Mouse (Mus musculus) stomach, postnatal 0 days (tissue): ENCODE measurements around the gene Lsm12. TPM values are rescaled to one million over a fixed set of nuclear protein-coding genes. Genes with fewer than 3 reads are reported as not detected.
A peak's percentile ranks its signal among the peaks of the same experiment; 100 is the strongest.

ENCODE experiments used
- ATAC-seq: fragments of 200-750 bp; cut with Nextera tagmentation; 2 replicates; pipeline ENCODE4 v1.8.0; 2017; ENCODE audit not compliant: low FRiP score, low TSS enrichment
- DNase-seq: peaks from one replicate; pipeline ENCODE4 v3.0.0-alpha.2; 2016; ENCODE audit warnings: low spot score
- H3K27ac ChIP-seq: fragments of 300-500 bp; sonication (generic); replicated peaks from 2 replicates; pipeline ENCODE4 v1.5.1; 2014; ENCODE audit warnings: mild to moderate bottlenecking, control low read depth
- H3K27me3 ChIP-seq: fragments of 300-500 bp; sonication (generic); 2 replicates; pipeline ENCODE4 v1.6.1; 2014; ENCODE audit warnings: low read length; ENCODE audit not compliant: control insufficient read depth, insufficient read depth
- H3K36me3 ChIP-seq: fragments of 300-500 bp; sonication (generic); 2 replicates; pipeline ENCODE4 v1.6.1; 2014; ENCODE audit warnings: low read length, mixed read lengths; ENCODE audit not compliant: control insufficient read depth, insufficient read depth
- H3K4me1 ChIP-seq: fragments of 300-500 bp; sonication (generic); replicated peaks from 2 replicates; pipeline ENCODE4 v1.6.1; 2014; ENCODE audit warnings: antibody characterized with exemption; ENCODE audit not compliant: control insufficient read depth, insufficient read depth
- H3K4me2 ChIP-seq: fragments of 300-500 bp; sonication (generic); replicated peaks from 2 replicates; pipeline ENCODE4 v1.6.1; 2014; ENCODE audit warnings: low read depth, mild to moderate bottlenecking, control low read depth, moderate library complexity
- H3K4me3 ChIP-seq: fragments of 300-500 bp; sonication (generic); 2 replicates; pipeline ENCODE4 v1.5.1; 2014; ENCODE audit warnings: low read depth, low read length, control low read depth
- H3K9ac ChIP-seq: fragments of 300-500 bp; sonication (generic); 2 replicates; pipeline ENCODE4 v1.6.1; 2014; ENCODE audit warnings: mild to moderate bottlenecking, low read length, control low read depth, mixed read lengths
- H3K9me3 ChIP-seq: fragments of 300-500 bp; sonication (generic); 2 replicates; pipeline ENCODE4 v1.6.1; 2016; ENCODE audit warnings: low read length; ENCODE audit not compliant: control insufficient read depth
- CTCF ChIP-seq: IDR thresholded peaks from 2 replicates; pipeline ENCODE4 v1.5.1; 2016; ENCODE audit warnings: antibody characterized with exemption, low read depth, mild to moderate bottlenecking, moderate library complexity
- EP300 ChIP-seq: optimal IDR thresholded peaks from 2 replicates; pipeline ENCODE3; 2016; ENCODE audit warnings: antibody characterized with exemption
- WGBS: fragments of 180-500 bp; shearing (Covaris S2); extraction: QIAGEN DNeasy Blood & Tissue Kit; methylation state at CpG from one replicate; pipeline ENCODE4 v1.1.7; 2014; 5-methylcytosine and 5-hydroxymethylcytosine counted together
- polyA plus RNA-seq: library from polyadenylated mRNA; unstranded; fragments of >200 nt; fragmentation: Nextera tagmentation; extraction: Ambion mirVana; gene quantifications from 2 replicates; pipeline ENCODE4 v1.2.1, GENCODE M21; 2015

Gene Lsm12
- polyA plus RNA-seq, 1 experiment from 2014 or later = 99.4 TPM

GRCm38 (mm10) chr11:102227270-102228190, 42.4 kb upstream of the Lsm12 start:
- Histone ChIP-seq H3K9me3 (no peaks in the 10 kb centered on the region), H3K4me1 (peaks cover 16% of the 10 kb centered on the region), H3K36me3 (no peaks in the 10 kb centered on the region), H3K4me2 (peak overlapping the region; percentile 86), H3K9ac (peak overlapping the region; percentile 43; the same call in 1 of the 2 replicates), H3K27ac (0 out of 2 replicates have a peak overlapping the region, but pooled peaks have one; percentile 35), H3K27me3 (no peaks in the 10 kb centered on the region), H3K4me3 (peak overlapping the region; percentile 93)
- ATAC-seq (no peak), DNase-seq (no peak)
- TF ChIP-seq CTCF (no peak), EP300 (no peak)
- WGBS = 28% methylated on average over 12 of the region's 12 CpGs

- Histone ChIP-seq H3K36me3 (0 out of 2 replicates have a peak, but pooled peaks cover 2% of the 10 kb centered on the region), H3K27ac (no peak overlapping the region; the same call in 1 of the 2 replicates), H3K27me3 (no peaks in the 10 kb centered on the region), H3K9me3 (no peaks in the 10 kb centered on the region), H3K4me2 (no peak overlapping the region), H3K9ac (peak overlapping the region; percentile 38), H3K4me3 (no peak overlapping the region), H3K4me1 (peaks cover 18% of the 10 kb centered on the region)
- TF ChIP-seq EP300 = no peak
- TF ChIP-seq CTCF = no peak
- 68% methylated on average over 12 of the region's 12 CpGs for WGBS
- DNase-seq = no peak
- ATAC-seq = no peak
These were observed 41.2 kb upstream of the Lsm12 start for GRCm38 (mm10) chr11:102226067-102226978.

GRCm38 (mm10) chr11:102225221-102225620, 40.1 kb upstream of the Lsm12 start:
- Histone ChIP-seq H3K27me3 (no peaks in the 10 kb centered on the region), H3K27ac (peak overlapping the region; percentile 61), H3K4me3 (no peak overlapping the region), H3K9me3 (no peaks in the 10 kb centered on the region), H3K4me2 (peak overlapping the region; percentile 35), H3K9ac (0 out of 2 replicates have a peak overlapping the region, but pooled peaks have one; percentile 23), H3K36me3 (0 out of 2 replicates have a peak, but pooled peaks cover 2% of the 10 kb centered on the region), H3K4me1 (peaks cover 18% of the 10 kb centered on the region)
- ATAC-seq = no peak
- 39% methylated on average over 5 of the region's 5 CpGs for WGBS
- TF ChIP-seq CTCF (no peak), EP300 (no peak)
- DNase-seq = peak; percentile 17

- H3K27me3 ChIP-seq = no peaks in the 10 kb centered on the region
- H3K36me3 ChIP-seq = 0 out of 2 replicates have a peak, but pooled peaks cover 2% of the 10 kb centered on the region
- H3K27ac ChIP-seq = peak overlapping the region; percentile 61; the same call in 1 of the 2 replicates
- no peak for ATAC-seq
- H3K4me3 ChIP-seq = no peak overlapping the region
- TF ChIP-seq CTCF = no peak
- no peak for TF ChIP-seq EP300
- H3K9me3 ChIP-seq = no peaks in the 10 kb centered on the region
- 27% methylated on average over 22 of the region's 22 CpGs for WGBS
- DNase-seq = peak; percentile 49
- H3K9ac ChIP-seq = peak overlapping the region; percentile 23
- H3K4me1 ChIP-seq = peaks cover 23% of the 10 kb centered on the region
- peak overlapping the region; percentile 35 for H3K4me2 ChIP-seq
These were observed 39.6 kb upstream of the Lsm12 start for GRCm38 (mm10) chr11:102224686-102225085.

- ATAC-seq = no peak
- 32% methylated on average over 6 of the region's 6 CpGs for WGBS
These were observed 38.1 kb upstream of the Lsm12 start for GRCm38 (mm10) chr11:102223166-102223565.

More at GRCm38 (mm10) chr11:102223166-102223565, 38.1 kb upstream of the Lsm12 start:
- DNase-seq = peak; percentile 70
- no peak overlapping the region for H3K27ac ChIP-seq
- H3K4me2 ChIP-seq = no peak overlapping the region
- H3K9me3 ChIP-seq = no peaks in the 10 kb centered on the region
- peak; percentile 77 for TF ChIP-seq CTCF
- TF ChIP-seq EP300 = no peak
- H3K9ac ChIP-seq = no peak overlapping the region
- H3K4me1 ChIP-seq = peaks cover 29% of the 10 kb centered on the region
- H3K4me3 ChIP-seq = no peak overlapping the region
- H3K36me3 ChIP-seq = 0 out of 2 replicates have a peak, but pooled peaks cover 2% of the 10 kb centered on the region
- no peaks in the 10 kb centered on the region for H3K27me3 ChIP-seq
